Mouse (Mus musculus): ENCODE data around the gene Cldn20. TPM values are rescaled to one million over a fixed set of nuclear protein-coding genes. Genes with fewer than 3 reads are reported as not detected.

Gene Cldn20
- total and polyA plus RNA-seq, 3 experiments, result 0.37 TPM; not detected in 2

DNA sequence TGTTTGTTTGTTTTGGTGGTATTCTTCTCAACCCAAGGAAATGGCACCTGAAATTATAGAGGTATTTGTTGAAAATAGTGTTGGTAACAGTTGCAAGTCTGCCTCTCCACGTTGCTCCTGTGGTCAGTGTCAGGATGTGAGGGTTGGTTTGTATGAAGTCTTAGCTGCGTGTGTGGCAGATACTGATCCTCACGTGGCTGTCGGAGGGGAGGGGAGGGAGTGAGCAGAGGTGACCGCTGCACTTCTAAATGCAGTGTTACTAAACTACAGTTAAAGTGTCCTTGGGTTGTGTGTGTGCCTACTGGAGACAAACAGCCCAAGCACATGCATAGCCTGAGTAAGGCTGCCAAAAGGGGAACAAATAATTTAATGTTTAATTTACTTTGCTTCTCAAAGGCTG lies 41.3 kb upstream of the Cldn20 start:
- TF ChIP-seq POLR2A (IDR thresholded peaks at IDR 0.05; ENCODE audit: insufficient read depth, low read depth, low read length), result no peak
- no peak for TF ChIP-seq CTCF (IDR thresholded peaks at IDR 0.05)
- no peak for TF ChIP-seq EP300 (IDR thresholded peaks at IDR 0.05; ENCODE audit: insufficient read depth, low read depth, low read length)
- H3K27me3 ChIP-seq (ENCODE audit: control insufficient read depth, insufficient read depth, low read length), result no peaks in the 10 kb centered on the region

DNA sequence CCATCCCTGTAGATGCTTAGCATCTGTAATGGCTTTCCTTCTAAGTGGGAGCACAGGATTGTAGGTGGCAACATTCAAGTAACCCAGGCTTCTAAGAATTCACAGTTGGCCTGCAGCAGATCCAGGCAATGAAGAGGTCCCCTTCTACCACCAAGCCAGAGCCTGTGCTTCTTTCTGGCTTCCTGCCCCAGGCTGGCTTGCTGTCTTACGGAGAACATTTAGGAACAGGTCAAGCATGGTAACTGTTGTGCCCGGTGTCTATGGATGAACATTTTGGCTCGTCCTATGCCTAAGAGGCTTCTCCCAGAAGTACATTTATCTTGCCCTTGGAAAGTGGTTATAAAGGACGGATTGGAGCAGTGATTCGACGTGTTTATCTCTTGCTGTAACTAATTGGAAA lies 40.7 kb upstream of the Cldn20 start:
- Histone ChIP-seq H3K79me2 (replicated peaks; ENCODE audit: control insufficient read depth, insufficient read depth, low read length) (no peaks in the 10 kb centered on the region), H3K4me3 (no peak overlapping the region), H3K27ac (no peak overlapping the region), H3K27me3 (ENCODE audit: control insufficient read depth, insufficient read depth, low read length) (no peaks in the 10 kb centered on the region), H3K36me3 (ENCODE audit: control insufficient read depth, insufficient read depth, low read length) (no peaks in the 10 kb centered on the region), H3K9ac (ENCODE audit: low read depth, low read length) (no peak overlapping the region), H3K4me1 (ENCODE audit: control insufficient read depth, insufficient read depth, low read length) (no peaks in the 10 kb centered on the region)
- no peak for DNase-seq
- TF ChIP-seq CTCF (IDR thresholded peaks at IDR 0.05) (no peak), EP300 (IDR thresholded peaks at IDR 0.05; ENCODE audit: insufficient read depth, low read depth, low read length) (no peak), POLR2A (IDR thresholded peaks at IDR 0.05; ENCODE audit: insufficient read depth, low read depth, low read length) (no peak)
- 88% methylated on average over 6 of the region's 6 CpGs for WGBS
- intact Hi-C loops (cut with DNase I), result no loop called here

More for the DNA sequence above, 41.3 kb upstream of the Cldn20 start:
- Histone ChIP-seq H3K4me1 (ENCODE audit: control insufficient read depth, insufficient read depth, low read length) (no peaks in the 10 kb centered on the region), H3K9ac (ENCODE audit: low read depth, low read length) (no peak overlapping the region), H3K36me3 (ENCODE audit: control insufficient read depth, insufficient read depth, low read length) (no peaks in the 10 kb centered on the region), H3K4me3 (no peak overlapping the region), H3K27ac (no peak overlapping the region), H3K79me2 (replicated peaks; ENCODE audit: control insufficient read depth, insufficient read depth, low read length) (no peaks in the 10 kb centered on the region)
- no peak for DNase-seq
- 53% methylated on average over 5 of the region's 5 CpGs for WGBS
- intact Hi-C loops (cut with DNase I), result no loop called here

DNA sequence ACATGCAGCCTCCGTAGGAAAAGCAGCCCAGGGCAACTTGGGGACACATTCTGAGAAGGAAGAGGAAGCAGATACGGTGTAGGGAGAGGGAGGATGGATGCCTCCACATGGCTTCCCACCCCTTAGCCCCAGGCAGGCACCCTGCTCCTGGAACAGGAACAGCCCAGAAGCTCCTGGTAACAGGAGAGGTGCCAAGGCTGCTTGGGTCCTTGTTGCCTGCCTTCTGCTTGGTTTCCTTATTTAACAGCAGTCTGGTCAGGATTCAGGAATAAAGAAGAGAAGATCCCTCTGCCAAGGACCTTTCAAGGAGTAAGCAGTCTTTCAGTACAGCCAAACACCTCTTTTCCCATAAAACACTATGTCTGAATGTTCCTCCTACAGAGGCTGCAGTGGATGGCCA lies 36.8 kb upstream of the Cldn20 start:
- WGBS, result 24% methylated on average over 2 of the region's 2 CpGs
- Histone ChIP-seq H3K27me3 (ENCODE audit: control insufficient read depth, insufficient read depth, low read length) (no peaks in the 10 kb centered on the region), H3K27ac (no peak overlapping the region), H3K79me2 (replicated peaks; ENCODE audit: control insufficient read depth, insufficient read depth, low read length) (no peaks in the 10 kb centered on the region), H3K4me1 (ENCODE audit: control insufficient read depth, insufficient read depth, low read length) (no peaks in the 10 kb centered on the region), H3K9ac (ENCODE audit: low read depth, low read length) (no peak overlapping the region), H3K36me3 (ENCODE audit: control insufficient read depth, insufficient read depth, low read length) (no peaks in the 10 kb centered on the region), H3K4me3 (no peak overlapping the region)
- TF ChIP-seq EP300 (IDR thresholded peaks at IDR 0.05; ENCODE audit: insufficient read depth, low read depth, low read length) (no peak), CTCF (IDR thresholded peaks at IDR 0.05) (no peak), POLR2A (IDR thresholded peaks at IDR 0.05; ENCODE audit: insufficient read depth, low read depth, low read length) (no peak)
- DNase-seq, result no peak
- intact Hi-C loops (cut with DNase I), result no loop called here

- WGBS, result 94% methylated on average over 3 of the region's 3 CpGs
- Histone ChIP-seq H3K79me2 (replicated peaks; ENCODE audit: control insufficient read depth, insufficient read depth, low read length) (no peaks in the 10 kb centered on the region), H3K4me3 (no peak overlapping the region), H3K9ac (ENCODE audit: low read depth, low read length) (no peak overlapping the region), H3K4me1 (ENCODE audit: control insufficient read depth, insufficient read depth, low read length) (no peaks in the 10 kb centered on the region), H3K27ac (no peak overlapping the region), H3K36me3 (ENCODE audit: control insufficient read depth, insufficient read depth, low read length) (no peaks in the 10 kb centered on the region), H3K27me3 (ENCODE audit: control insufficient read depth, insufficient read depth, low read length) (no peaks in the 10 kb centered on the region)
- no peak for TF ChIP-seq POLR2A (IDR thresholded peaks at IDR 0.05; ENCODE audit: insufficient read depth, low read depth, low read length)
- TF ChIP-seq CTCF (IDR thresholded peaks at IDR 0.05), result no peak
- TF ChIP-seq EP300 (IDR thresholded peaks at IDR 0.05; ENCODE audit: insufficient read depth, low read depth, low read length), result no peak
- intact Hi-C loops (cut with DNase I), result no loop called here
- DNase-seq, result no peak
These were observed 36.3 kb upstream of the Cldn20 start for GRCm38 (mm10) chr17:3496080-3496479.

DNA sequence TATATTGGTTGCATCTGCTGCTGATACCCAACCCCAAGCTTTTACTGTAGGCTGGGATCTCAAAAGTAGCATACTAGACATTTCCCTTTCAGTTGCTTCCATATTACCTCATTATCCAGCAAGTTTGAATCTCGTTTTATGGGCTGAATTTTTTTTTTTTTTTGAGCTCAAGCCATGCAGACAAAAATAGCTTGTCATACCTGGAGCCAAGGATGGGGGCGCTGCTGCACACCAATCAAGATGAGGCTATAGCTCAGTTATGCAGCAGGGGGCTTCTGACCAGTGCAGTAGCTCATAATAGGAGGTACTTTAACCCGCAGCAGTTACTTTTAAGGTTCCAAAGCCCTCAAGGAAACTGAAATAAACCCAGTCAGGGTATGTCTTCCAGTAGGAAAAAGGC lies 34.3 kb upstream of the Cldn20 start:
- WGBS, result 25% methylated on average over 3 of the region's 3 CpGs

GRCm38 (mm10) chr17:3498580-3498979 lies 33.8 kb upstream of the Cldn20 start:
- no peak for DNase-seq
- TF ChIP-seq CTCF (IDR thresholded peaks at IDR 0.05), result no peak
- TF ChIP-seq EP300 (IDR thresholded peaks at IDR 0.05; ENCODE audit: insufficient read depth, low read depth, low read length), result no peak
- WGBS, result 83% methylated on average over 3 of the region's 3 CpGs
- intact Hi-C loops (cut with DNase I), result no loop called here
- no peaks in the 10 kb centered on the region for H3K36me3 ChIP-seq (ENCODE audit: control insufficient read depth, insufficient read depth, low read length)
- no peak overlapping the region for H3K9ac ChIP-seq (ENCODE audit: low read depth, low read length)
- H3K79me2 ChIP-seq (replicated peaks; ENCODE audit: control insufficient read depth, insufficient read depth, low read length), result no peaks in the 10 kb centered on the region
- no peak overlapping the region for H3K4me3 ChIP-seq
- H3K27me3 ChIP-seq (ENCODE audit: control insufficient read depth, insufficient read depth, low read length), result no peaks in the 10 kb centered on the region
- no peaks in the 10 kb centered on the region for H3K4me1 ChIP-seq (ENCODE audit: control insufficient read depth, insufficient read depth, low read length)
- no peak overlapping the region for H3K27ac ChIP-seq

More for the DNA sequence above, 34.3 kb upstream of the Cldn20 start:
- DNase-seq, result no peak
- intact Hi-C loops (cut with DNase I), result no loop called here
- no peaks in the 10 kb centered on the region for H3K4me1 ChIP-seq (ENCODE audit: control insufficient read depth, insufficient read depth, low read length)
- H3K36me3 ChIP-seq (ENCODE audit: control insufficient read depth, insufficient read depth, low read length), result no peaks in the 10 kb centered on the region
- no peak overlapping the region for H3K4me3 ChIP-seq
- H3K27me3 ChIP-seq (ENCODE audit: control insufficient read depth, insufficient read depth, low read length), result no peaks in the 10 kb centered on the region
- TF ChIP-seq EP300 (IDR thresholded peaks at IDR 0.05; ENCODE audit: insufficient read depth, low read depth, low read length), result no peak
- TF ChIP-seq CTCF (IDR thresholded peaks at IDR 0.05), result peak; percentile 39
- no peak for TF ChIP-seq POLR2A (IDR thresholded peaks at IDR 0.05; ENCODE audit: insufficient read depth, low read depth, low read length)
- no peak overlapping the region for H3K27ac ChIP-seq
- H3K9ac ChIP-seq (ENCODE audit: low read depth, low read length), result no peak overlapping the region
- H3K79me2 ChIP-seq (replicated peaks; ENCODE audit: control insufficient read depth, insufficient read depth, low read length), result no peaks in the 10 kb centered on the region
